Mouse (Mus musculus): Measurements from ENCODE around the gene Ppp4r1.
A peak's percentile ranks its signal among the peaks of the same experiment; 100 is the strongest.

The Ppp4r1 gene

DNA sequence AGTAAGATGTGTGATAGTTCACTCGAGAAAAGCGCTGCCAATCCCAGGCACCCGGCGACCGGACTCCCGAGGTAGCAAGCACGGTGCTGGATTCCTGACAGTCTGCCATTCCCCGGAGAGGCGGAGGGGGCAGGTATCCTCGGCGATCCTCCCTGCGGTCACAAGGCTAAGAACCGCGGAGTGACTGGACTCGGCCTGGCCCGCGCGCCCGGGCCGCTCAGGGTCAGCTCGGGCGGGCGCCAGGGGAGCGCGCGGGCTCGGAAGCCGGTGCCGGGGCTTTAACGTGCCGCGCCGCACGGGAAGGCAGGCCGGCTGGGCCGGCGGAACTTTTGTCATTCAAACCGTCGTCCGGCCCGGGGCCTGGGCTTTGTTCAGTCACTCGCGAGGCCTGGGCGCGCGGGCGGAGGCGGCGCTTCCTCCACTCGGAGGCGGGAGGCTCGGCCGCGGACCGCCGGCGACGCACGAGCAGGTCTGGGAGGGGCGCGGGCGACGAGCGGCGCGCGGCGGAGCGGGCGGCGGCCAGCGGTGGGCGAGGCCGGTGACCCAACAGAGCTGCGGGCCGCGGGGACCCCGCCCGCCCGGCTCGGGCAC, at the start of gene Ppp4r1:
Ppp4r1 (plus strand) TSS at position 23 of the 591 bp plus-strand sequence.
- peak; percentile 83 for DNase-seq (ENCODE audit: low spot score)

DNA sequence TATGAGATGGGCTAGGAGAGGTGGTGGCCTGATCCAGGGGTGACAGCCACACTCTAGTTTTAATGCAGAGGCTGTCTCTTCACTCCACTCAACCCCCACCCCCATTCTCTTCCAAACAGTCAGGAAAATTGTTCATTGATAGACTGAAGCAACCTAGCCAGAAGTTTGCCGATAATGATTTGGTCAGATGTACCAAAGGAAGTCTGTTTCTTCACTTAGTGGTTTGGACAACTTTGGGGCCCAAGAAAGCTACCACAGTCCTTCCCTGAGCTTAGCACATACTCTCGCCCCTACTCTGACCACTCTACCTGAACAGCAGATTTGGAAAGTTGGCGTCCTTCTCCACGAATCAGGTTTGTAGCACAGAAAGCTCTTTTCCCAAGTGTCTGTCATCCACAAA, 49.7 kb upstream of the Ppp4r1 start:
- DNase-seq (ENCODE audit: low spot score): no peak

DNA sequence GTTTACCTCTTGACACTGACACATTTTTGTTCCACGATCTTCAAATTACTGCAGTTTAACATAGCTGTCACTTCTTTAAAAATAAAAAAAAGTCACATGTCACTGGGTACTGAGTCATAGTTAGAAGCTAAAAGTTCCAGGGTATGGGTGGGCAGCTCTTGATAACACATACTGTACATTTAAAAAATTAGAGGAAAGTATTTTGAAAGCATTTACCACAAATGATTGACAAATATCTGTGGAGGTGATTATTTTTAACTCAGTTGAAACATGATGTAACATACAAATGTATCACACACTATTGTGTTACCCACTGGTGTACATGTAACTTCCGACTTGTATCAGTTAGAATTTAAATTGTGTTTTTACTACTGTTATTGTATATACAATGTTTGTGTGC, 47.3 kb upstream of the Ppp4r1 start:
- no peak for DNase-seq (ENCODE audit: low spot score)

- DNase-seq (ENCODE audit: low spot score): peak; percentile 17
Observed at GRCm38 (mm10) chr17:65737175-65737574, 45.2 kb upstream of the Ppp4r1 start.

DNA sequence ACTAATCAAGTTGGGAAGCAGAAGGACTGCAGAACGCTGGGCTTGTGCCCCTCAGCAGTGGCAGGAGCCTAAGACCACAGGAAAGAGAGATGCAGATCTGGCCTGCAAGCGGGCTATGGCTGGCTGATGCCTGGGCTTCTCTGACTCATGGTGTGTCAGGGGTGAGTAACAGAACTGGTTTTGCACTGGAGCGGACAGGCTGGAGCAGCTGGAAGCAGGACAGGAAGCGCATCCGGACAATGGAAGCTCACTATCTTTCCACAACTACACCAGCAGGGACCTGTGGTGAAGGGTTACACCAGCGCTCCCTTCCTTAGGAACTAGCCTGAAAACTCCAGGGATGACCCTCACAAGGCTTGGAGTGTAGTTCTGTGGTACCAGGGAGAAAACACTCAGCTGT, 44.8 kb upstream of the Ppp4r1 start:
- DNase-seq (ENCODE audit: low spot score): peak; percentile 76

DNA sequence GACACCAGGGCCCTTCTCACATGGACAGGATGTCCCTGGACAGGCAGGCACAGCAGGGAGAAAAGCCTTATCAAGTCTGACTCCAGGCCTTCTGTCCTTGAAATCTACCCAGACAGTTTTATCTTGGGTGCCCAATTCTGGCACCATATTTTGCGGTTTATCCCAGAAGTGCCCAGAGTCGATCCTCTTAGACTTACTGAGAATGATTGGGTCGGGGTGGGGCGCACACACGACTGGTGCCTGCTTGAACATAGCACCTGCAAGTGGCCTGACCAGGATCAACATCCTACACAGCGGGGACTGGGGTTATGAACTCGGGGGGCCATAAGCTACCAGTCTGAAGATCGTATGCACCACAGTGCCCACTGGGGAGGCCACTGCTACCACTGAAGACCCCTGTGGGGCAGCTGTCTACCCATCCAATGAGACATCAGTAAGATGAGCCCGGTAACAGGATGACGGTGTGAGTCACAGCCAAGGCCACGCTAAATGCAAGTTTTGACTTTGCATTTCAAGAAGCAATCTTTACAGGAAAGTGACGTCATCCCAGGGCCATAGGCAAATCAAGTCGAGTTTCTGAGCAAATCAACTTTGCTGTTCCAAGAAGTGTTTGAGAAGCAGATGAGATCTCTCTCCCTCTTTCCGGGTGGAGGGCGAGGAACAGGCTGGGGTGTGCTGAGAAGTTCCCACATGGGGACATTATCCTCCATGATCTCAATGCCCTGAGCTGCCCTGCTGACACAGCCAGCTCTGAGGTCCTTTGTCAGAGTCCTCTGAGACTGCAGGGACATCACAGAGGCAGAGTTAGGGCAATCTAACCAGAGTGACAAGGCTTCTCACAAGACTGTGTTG, 42.3 kb upstream of the Ppp4r1 start:
- DNase-seq (ENCODE audit: low spot score): no peak

DNA sequence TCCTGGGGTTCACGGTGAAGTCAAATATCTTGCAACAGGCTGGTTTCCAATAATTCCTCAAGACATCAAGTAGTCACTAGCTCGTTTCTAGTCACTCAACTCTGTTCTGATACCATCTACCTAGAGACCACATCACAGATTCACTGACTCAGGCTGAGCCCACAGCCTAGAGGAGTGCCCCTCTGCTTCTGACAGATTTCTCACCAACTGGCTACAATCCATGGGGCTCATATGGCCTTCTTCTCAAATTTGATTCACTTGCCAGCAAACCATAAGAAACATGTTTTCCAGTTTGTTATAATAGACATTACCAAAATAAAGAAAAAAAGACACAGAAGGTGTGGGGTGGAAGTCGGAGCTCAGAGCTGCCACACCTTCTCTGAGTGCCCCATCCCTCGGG, 40.8 kb upstream of the Ppp4r1 start:
- no peak for DNase-seq (ENCODE audit: low spot score)

GRCm38 (mm10) chr17:65742245-65742905, 40.0 kb upstream of the Ppp4r1 start:
- DNase-seq (ENCODE audit: low spot score): no peak

- no peak for DNase-seq (ENCODE audit: low spot score)
Observed at GRCm38 (mm10) chr17:65742969-65743368, 39.4 kb upstream of the Ppp4r1 start.

DNA sequence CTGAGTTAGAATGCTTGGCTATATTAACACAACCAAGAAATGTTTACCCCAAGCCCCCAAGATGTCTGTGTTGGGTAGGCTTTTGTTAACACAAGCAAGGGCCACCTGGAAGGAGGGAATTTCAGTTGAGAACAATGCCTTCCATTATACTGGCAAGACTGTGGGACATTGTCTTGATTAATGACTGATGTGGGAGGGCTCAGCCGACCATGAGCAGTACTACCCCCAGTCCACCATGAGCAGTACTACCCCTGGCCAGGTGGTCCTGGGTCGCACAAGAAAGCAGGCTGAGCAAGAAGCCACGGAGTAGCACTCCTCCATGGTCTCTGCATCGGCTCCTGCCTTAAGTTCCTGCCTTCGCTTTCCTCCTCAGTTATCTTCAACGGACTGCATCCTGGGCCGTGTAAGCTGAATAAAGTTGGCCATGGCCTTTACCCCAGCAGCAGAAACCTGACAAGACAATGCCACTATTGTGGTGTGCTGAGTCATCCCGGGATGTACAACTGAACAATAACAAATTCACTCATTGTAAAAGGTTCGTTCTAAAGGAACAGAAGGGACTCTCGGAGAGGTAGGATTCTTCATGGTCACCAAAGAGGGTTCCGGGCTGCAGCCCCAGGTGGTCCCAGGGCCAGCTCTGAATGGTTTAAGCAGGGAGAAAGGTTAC, 38.6 kb upstream of the Ppp4r1 start:
- no peak for DNase-seq (ENCODE audit: low spot score)

GRCm38 (mm10) chr17:65746314-65746713, 36.1 kb upstream of the Ppp4r1 start:
- DNase-seq (ENCODE audit: low spot score): no peak

DNA sequence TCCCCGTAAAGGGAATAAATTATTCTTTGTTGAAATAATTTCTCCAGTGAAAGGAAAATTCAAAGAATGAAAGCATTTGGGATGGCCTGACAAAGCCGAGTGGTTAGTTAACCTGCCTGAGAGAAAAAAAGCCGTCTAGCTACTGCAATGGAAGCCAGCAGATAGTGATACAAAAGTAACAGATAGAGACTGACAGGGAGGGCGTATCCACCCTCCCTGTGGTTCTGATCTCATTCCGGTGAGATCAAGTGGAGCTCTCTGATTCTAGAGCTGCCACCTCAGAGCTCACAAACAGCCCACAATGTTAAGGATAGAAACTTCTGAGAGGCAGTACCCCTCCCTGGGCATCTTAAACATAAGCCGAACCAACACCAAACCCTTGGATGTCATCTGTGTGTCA, 33.4 kb upstream of the Ppp4r1 start:
- DNase-seq (ENCODE audit: low spot score): no peak

GRCm38 (mm10) chr17:65749803-65750202, 32.6 kb upstream of the Ppp4r1 start:
- no peak for DNase-seq (ENCODE audit: low spot score)

- DNase-seq (ENCODE audit: low spot score): no peak
Observed at GRCm38 (mm10) chr17:65750301-65750700, 32.1 kb upstream of the Ppp4r1 start.

DNA sequence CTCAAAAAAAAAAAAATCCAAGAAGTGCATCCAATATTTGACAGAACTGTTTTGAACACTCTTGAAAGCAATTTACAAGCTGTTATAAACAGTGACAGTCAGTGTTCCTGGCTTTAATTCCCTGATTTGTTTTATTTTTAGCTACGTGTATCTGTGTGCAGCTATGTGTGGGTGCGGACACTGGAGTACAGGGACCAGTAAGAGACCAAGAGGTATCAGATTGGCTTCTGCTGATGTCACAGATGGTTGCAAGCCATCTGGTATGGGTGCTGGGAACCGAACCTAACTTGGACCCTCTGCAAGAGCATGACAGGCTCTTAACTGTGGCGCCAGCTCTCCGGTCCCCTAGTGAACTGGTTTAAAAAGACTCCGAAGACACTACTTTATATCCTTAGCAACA, 29.2 kb upstream of the Ppp4r1 start:
- no peak for DNase-seq (ENCODE audit: low spot score)

- no peak for DNase-seq (ENCODE audit: low spot score)
Observed at GRCm38 (mm10) chr17:65755857-65756256, 26.5 kb upstream of the Ppp4r1 start.

DNA sequence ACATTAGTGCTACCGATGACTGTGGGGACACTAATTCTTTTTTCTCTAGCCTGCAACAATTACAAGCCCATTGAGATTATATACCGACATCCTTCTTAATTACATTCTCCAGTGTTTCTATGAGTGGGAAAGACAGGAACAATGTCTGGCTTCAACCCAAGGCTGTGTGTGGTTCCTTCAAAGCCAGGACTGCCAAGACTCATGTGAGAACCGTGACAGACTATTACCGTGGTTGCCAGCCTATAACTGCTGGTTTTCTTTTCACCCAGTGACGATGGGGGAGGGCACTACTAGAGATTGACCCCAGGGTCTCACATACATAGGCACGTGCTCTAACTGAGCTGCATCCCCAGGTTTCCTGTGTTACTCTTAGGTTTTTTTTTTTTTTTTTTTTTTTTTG, 25.2 kb upstream of the Ppp4r1 start:
- DNase-seq (ENCODE audit: low spot score): no peak

DNA sequence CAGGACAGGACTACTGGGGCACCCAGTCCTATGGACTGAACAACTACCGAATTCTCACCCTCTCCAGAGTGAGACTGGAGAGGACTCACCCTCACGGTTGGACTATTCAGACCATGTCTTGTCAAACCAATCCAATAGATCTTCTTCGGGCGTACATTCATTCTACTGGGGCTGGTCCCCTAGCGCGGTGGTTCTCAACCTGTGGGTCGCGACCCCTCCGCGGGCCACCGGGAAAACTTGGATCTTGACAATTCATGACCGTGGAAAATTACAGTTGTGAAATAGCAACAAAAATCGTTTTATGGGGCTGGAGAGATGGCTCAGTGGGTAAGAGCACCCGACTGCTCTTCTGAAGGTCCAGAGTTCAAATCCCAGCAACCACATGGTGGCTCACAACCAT, 19.2 kb upstream of the Ppp4r1 start:
- no peak for DNase-seq (ENCODE audit: low spot score)

- DNase-seq (ENCODE audit: low spot score): no peak
Observed at GRCm38 (mm10) chr17:65768486-65768885, 13.9 kb upstream of the Ppp4r1 start.

- DNase-seq (ENCODE audit: low spot score): no peak
Observed at GRCm38 (mm10) chr17:65770982-65771915, 11.1 kb upstream of the Ppp4r1 start.
